In the genomic region with DNA sequence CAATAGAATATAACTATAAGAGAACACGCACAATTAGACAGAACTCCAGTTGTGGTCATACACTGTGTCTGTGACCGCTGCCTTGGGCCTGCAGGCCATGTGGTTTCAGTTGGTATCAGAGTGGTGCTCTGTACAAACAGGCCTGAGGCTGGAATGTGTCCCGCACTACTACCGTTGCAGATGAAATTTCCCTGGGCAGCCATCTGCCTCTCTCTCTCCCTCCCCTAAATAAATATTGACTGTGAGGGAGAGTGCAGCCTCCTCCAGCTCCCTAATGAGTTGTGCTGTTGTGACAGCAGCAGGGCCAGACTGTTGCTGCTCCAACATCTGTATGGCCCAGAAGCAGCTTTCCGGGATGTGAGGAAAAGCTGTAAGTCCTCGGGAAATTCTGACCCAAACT, we compare ENCODE assay signal across 19 mouse cellular contexts.
DNase-seq lines count a peak whose midpoint lies in the region; ATAC-seq lines count a peak whose summit lies in the region.
"Had no signal": no experiment of that assay in that cellular context is flagged by ENCODE, and none has a peak within 500 bp of the region (broad histone marks: within the 10 kb centered on the region; RNA-seq: fewer than 3 reads in every experiment).

No protein-coding gene starts in this region.

- H3K4me2 ChIP-seq in kidney, embryonic 14.5 days (replicated peaks; ENCODE audit: low read depth, low read length) = no peak overlapping the region
- H3K4me2 ChIP-seq in embryonic facial prominence, embryonic 13.5 days = no peak overlapping the region
- no peak overlapping the region for H3K4me2 ChIP-seq in liver, embryonic 11.5 days
- no peak overlapping the region for H3K4me2 ChIP-seq in forebrain, embryonic 12.5 days
- H3K4me2 ChIP-seq: heart, embryonic 15.5 days; hindbrain, embryonic 14.5 days; limb, embryonic 13.5 days; midbrain, embryonic 15.5 days; neural tube, embryonic 12.5 days had no signal

- no peak overlapping the region for H3K4me3 ChIP-seq in kidney, embryonic 14.5 days (ENCODE audit: low read length)
- H3K4me3 ChIP-seq in embryonic facial prominence, embryonic 13.5 days = no peak overlapping the region
- H3K4me3 ChIP-seq in liver, embryonic 11.5 days (ENCODE audit: low read depth, low read length) = no peak overlapping the region
- no peak overlapping the region for H3K4me3 ChIP-seq in forebrain, embryonic 12.5 days (replicated peaks)
- no peak overlapping the region for H3K4me3 ChIP-seq in forebrain, embryonic 10.5 days
- H3K4me3 ChIP-seq: erythroblast, embryonic 14.5 days; heart, embryonic 15.5 days; limb, embryonic 13.5 days; midbrain, embryonic 15.5 days; neural tube, embryonic 12.5 days had no signal

- WGBS in kidney, embryonic 14.5 days = 27% methylated on average over 6 of the region's 6 CpGs
- WGBS in embryonic facial prominence, embryonic 13.5 days = 23% methylated on average over 6 of the region's 6 CpGs
- WGBS in liver, embryonic 11.5 days = 65% methylated on average over 6 of the region's 6 CpGs
- 73% methylated on average over 6 of the region's 6 CpGs for WGBS in forebrain, embryonic 12.5 days
- WGBS in forebrain, embryonic 10.5 days = 68% methylated on average over 6 of the region's 6 CpGs

- H3K9ac ChIP-seq in kidney, embryonic 14.5 days (ENCODE audit: low read depth, low read length) = no peak overlapping the region
- H3K9ac ChIP-seq in embryonic facial prominence, embryonic 13.5 days = no peak overlapping the region
- H3K9ac ChIP-seq in liver, embryonic 11.5 days (ENCODE audit: low read depth, low read length) = no peak overlapping the region
- no peak overlapping the region for H3K9ac ChIP-seq in forebrain, embryonic 12.5 days
- H3K9ac ChIP-seq: heart, embryonic 15.5 days; hindbrain, embryonic 14.5 days; limb, embryonic 13.5 days; midbrain, embryonic 15.5 days; neural tube, embryonic 12.5 days had no signal

- peak; percentile 66; the same call in 1 of the 2 replicates for ATAC-seq in kidney, embryonic 14.5 days (ENCODE audit: low FRiP score, low TSS enrichment)
- ATAC-seq in embryonic facial prominence, embryonic 13.5 days (ENCODE audit: insufficient number of reproducible peaks, insufficient read depth, low FRiP score, low TSS enrichment, low read depth) = no peak
- peak; percentile 43 for ATAC-seq in liver, embryonic 11.5 days (replicated peaks; ENCODE audit: low FRiP score)
- no peak for ATAC-seq in forebrain, embryonic 12.5 days (ENCODE audit: low FRiP score)
- ATAC-seq: midbrain, embryonic 15.5 days had no signal

- no peaks in the 10 kb centered on the region for H3K27me3 ChIP-seq in kidney, embryonic 14.5 days (ENCODE audit: control insufficient read depth, insufficient read depth, low read length)
- peaks cover 7% of the 10 kb centered on the region; the same call in 1 of the 2 replicates for H3K27me3 ChIP-seq in embryonic facial prominence, embryonic 13.5 days
- H3K27me3 ChIP-seq in liver, embryonic 11.5 days (replicated peaks; ENCODE audit: control insufficient read depth, insufficient read depth, low read length) = no peaks in the 10 kb centered on the region
- H3K27me3 ChIP-seq in forebrain, embryonic 12.5 days = peaks cover 15% of the 10 kb centered on the region
- peaks cover 69% of the 10 kb centered on the region for H3K27me3 ChIP-seq in forebrain, embryonic 10.5 days (ENCODE audit: poor library complexity, severe bottlenecking)
- H3K27me3 ChIP-seq: heart, embryonic 15.5 days; neural tube, embryonic 12.5 days had no signal

- no peaks in the 10 kb centered on the region for H3K36me3 ChIP-seq in kidney, embryonic 14.5 days (ENCODE audit: control insufficient read depth, insufficient read depth, low read length)
- no peaks in the 10 kb centered on the region for H3K36me3 ChIP-seq in embryonic facial prominence, embryonic 13.5 days
- no peaks in the 10 kb centered on the region for H3K36me3 ChIP-seq in liver, embryonic 11.5 days (ENCODE audit: control insufficient read depth, insufficient read depth, low read length)
- no peaks in the 10 kb centered on the region for H3K36me3 ChIP-seq in forebrain, embryonic 12.5 days (replicated peaks)
- no peaks in the 10 kb centered on the region for H3K36me3 ChIP-seq in forebrain, embryonic 10.5 days (replicated peaks)
- H3K36me3 ChIP-seq: heart, embryonic 15.5 days; limb, embryonic 13.5 days; midbrain, embryonic 15.5 days; neural tube, embryonic 12.5 days had no signal

- 0 out of 2 replicates have a peak, but pooled peaks cover 2% of the 10 kb centered on the region for H3K4me1 ChIP-seq in kidney, embryonic 14.5 days (ENCODE audit: control insufficient read depth, insufficient read depth, low read length)
- peaks cover 13% of the 10 kb centered on the region for H3K4me1 ChIP-seq in embryonic facial prominence, embryonic 13.5 days
- no peaks in the 10 kb centered on the region; the same call in 1 of the 2 replicates for H3K4me1 ChIP-seq in liver, embryonic 11.5 days (replicated peaks; ENCODE audit: control insufficient read depth, insufficient read depth, low read length)
- peaks cover 10% of the 10 kb centered on the region for H3K4me1 ChIP-seq in forebrain, embryonic 12.5 days
- H3K4me1 ChIP-seq in forebrain, embryonic 10.5 days = peaks cover 23% of the 10 kb centered on the region
- H3K4me1 ChIP-seq: heart, embryonic 15.5 days; neural tube, embryonic 12.5 days had no signal

- H3K9me3 ChIP-seq in kidney, embryonic 14.5 days (ENCODE audit: control insufficient read depth, low read length) = no peaks in the 10 kb centered on the region
- H3K9me3 ChIP-seq in embryonic facial prominence, embryonic 13.5 days = no peaks in the 10 kb centered on the region
- H3K9me3 ChIP-seq in liver, embryonic 11.5 days (ENCODE audit: control insufficient read depth, low read length) = no peaks in the 10 kb centered on the region
- no peaks in the 10 kb centered on the region for H3K9me3 ChIP-seq in forebrain, embryonic 12.5 days
- no peaks in the 10 kb centered on the region for H3K9me3 ChIP-seq in forebrain, embryonic 10.5 days
- H3K9me3 ChIP-seq: heart, embryonic 15.5 days; limb, embryonic 13.5 days; midbrain, embryonic 15.5 days; neural tube, embryonic 12.5 days had no signal

- DNase-seq in kidney, adult 18-20 months = no peak
- peak; percentile 71 for DNase-seq in embryo, embryonic 10 days (ENCODE audit: low spot score)
- DNase-seq in liver, embryonic 11.5 days (ENCODE audit: low spot score) = no peak
- no peak for DNase-seq in cerebellum, postnatal 10 days
- DNase-seq in forebrain, embryonic 10.5 days (ENCODE audit: extremely low spot score, low spot score) = no peak
- DNase-seq: adrenal gland, adult 2 months; B cell, adult 2 months; cerebellum, adult 9-11 months; kidney, postnatal 36 days; spleen, adult 18-20 months had no signal

- H3K27ac ChIP-seq in kidney, embryonic 14.5 days (ENCODE audit: low read depth, low read length) = no peak overlapping the region
- 0 out of 2 replicates have a peak overlapping the region, but pooled peaks have one; percentile 0 for H3K27ac ChIP-seq in embryonic facial prominence, embryonic 13.5 days
- H3K27ac ChIP-seq in liver, embryonic 11.5 days (ENCODE audit: low read depth, low read length) = no peak overlapping the region
- H3K27ac ChIP-seq in forebrain, embryonic 12.5 days = no peak overlapping the region
- H3K27ac ChIP-seq in forebrain, embryonic 10.5 days = no peak overlapping the region
- H3K27ac ChIP-seq: heart, embryonic 15.5 days; hindbrain, embryonic 14.5 days; limb, embryonic 13.5 days; midbrain, embryonic 15.5 days; neural tube, embryonic 12.5 days had no signal

Comparison
In these comparisons a context has a peak if more than half of its experiments do, and no peak if none do; other contexts are left out.
1. ATAC-seq: peak in kidney, embryonic 14.5 days (single experiment) and liver, embryonic 11.5 days (single experiment); none in embryonic facial prominence, embryonic 13.5 days (single experiment) and forebrain, embryonic 12.5 days (single experiment).